Mouse (Mus musculus): Measurements from ENCODE around the gene Fxyd3. TPM values are rescaled to one million over a fixed set of nuclear protein-coding genes. Genes with fewer than 3 reads are reported as not detected.
A peak's percentile ranks its signal among the peaks of the same experiment; 100 is the strongest.

The Fxyd3 gene
- total RNA-seq (2021) = 1 to 10 TPM in 1 of 2 experiments, not detected in 1; 1.2 TPM
- long read RNA-seq = 0 reads

DNA sequence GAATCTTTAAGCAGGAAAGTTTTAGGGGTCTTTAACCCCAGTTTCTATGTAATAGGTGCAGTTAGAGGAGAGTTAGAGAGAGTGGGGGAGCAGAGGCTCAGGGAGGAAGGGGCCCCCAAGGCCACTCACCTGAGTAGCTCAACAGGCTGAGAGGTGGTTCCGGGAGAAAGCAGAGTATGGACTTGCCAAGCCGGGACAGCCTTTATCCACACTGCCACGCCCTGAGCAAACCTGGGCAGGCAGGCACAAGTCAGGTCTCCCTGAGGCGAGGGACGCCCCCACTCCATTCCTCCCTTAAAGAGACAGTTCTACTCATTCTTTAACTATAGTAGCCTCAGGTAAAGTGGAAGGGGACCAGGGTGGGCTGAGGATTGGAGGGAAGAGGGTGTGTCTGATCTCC, at the start of gene Fxyd3:
Gene Fxyd3 (minus strand): TSS at position 213 of the 400 bp plus-strand sequence.
- DNase-seq (ENCODE audit: low spot score in 2 of 2) = no peak

DNA sequence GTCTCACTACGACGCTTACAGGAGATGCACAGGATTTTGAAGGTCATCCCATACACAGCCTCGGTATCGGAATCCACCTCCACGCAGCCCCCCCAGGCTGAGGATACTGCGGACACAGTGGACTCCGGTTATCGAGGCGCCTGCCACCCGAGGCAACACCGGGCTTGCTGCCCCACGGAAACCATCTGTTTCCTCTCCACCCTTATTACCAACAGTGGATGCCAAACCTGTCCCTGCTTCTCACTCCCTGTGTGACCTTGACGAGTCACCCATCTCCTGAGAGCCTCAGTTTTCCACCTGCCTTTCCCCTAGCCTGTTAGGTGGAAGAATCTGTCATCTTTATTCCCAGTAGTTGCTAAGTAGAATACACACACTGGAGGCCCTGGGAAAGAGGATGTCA, 48.6 kb upstream of the Fxyd3 start:
- peak in 1 of 2 experiments; percentile 16 for DNase-seq (ENCODE audit: low spot score in 2 of 2)

DNA sequence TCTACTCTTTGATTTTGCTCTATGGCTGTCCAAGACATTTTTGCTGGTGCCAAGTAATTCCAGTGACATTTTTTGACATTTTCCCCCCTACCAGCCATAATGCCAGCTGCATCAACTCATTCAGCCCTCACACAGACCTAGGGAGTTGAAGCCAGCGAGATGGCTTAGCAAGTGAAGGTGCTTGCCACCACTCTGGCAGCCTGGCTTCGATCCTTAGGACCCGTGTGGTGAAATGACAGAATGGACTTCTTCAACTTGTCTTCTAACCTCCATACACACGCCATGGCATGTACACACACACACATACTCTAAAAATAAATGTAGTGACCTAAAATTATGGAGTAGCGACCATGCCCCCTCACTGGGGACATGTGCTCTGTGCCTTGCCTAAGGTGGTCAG, 47.9 kb upstream of the Fxyd3 start:
- DNase-seq (ENCODE audit: low spot score in 2 of 2) = no peak

DNA sequence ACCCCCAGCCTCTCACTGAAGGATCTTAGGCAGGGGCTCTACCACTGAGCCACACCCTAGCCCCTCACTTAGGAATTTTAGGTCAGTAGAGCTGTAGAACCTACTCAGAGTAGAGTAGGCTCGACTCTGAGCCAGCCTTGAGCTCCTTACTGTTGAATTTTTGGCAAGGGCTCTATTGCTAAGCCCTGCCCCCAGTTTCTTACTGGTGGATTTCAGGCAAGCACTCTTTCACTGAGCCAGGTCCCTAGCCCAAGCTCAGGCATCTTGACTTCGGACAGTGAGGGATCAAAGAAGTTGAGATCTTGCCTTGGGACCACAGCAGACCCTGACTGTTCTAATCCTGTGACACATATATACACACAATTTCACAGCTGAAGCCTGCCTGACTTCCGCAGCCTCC, 47.2 kb upstream of the Fxyd3 start:
- no peak for DNase-seq (ENCODE audit: low spot score in 2 of 2)

DNA sequence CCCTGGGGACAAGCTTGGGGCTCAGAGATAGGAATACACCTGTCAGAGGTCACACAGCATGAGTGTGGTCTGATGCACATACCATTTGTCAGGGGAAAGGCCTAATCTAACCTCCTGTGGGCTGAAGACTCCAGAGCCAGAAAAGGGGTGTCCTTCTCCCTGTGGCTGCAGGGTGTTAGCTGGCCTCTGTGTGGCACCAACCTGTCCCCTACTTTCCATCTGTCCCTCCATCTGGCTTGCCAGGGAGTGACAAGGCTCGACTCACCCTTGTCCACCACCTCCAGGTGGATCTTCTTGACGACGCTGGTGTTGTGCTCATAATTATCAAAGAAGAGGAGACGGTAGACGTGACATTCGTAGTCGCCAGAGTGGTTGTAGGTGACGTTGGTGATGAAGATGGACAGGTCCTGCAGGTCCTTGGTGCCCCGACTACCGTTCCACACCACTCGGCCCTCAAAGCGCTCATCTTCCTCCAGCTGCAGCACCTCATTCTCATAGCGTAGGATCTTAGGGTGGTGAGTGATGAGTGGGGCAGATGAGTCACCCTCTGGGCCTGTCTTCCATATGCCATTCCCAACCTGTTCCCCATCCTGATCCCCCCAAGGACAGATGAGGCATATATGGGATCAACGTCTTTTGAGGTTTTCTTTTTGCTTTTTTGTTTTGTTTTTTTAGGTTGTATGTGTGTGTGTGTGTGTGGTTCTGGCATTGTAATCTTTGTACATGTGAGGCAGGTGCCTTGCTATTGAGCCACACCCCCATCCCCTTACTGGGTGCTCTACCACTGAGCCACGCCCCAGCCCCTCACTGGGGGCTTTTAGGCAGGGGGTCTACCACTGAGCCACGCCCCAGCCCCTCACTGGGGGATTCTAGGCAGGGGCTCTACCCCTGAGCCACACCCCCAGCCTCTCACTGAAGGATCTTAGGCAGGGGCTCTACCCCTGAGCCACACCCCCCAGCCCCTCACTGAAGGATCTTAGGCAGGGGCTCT, 46.4 kb upstream of the Fxyd3 start:
- no peak for DNase-seq (ENCODE audit: low spot score in 2 of 2)

DNA sequence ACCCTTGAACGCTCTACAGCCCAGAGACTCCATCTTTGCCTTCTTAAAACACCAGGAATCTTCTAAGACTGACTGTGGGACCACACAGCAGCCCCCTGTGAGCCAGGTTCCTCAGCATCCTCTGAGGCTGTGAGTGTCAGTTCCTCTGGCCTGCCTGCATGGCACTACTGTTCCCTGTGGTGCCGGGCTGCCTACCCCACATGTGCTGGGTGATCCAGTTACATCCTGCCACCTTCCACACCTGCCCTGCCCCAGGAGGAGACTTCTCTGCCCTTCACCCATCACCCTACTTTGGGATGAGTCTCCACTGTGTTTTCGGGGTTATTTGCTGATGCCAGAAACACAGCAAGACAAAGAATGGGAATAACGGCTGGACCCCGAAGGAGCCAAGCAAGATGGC, 43.1 kb upstream of the Fxyd3 start:
- DNase-seq (ENCODE audit: low spot score in 2 of 2) = no peak

DNA sequence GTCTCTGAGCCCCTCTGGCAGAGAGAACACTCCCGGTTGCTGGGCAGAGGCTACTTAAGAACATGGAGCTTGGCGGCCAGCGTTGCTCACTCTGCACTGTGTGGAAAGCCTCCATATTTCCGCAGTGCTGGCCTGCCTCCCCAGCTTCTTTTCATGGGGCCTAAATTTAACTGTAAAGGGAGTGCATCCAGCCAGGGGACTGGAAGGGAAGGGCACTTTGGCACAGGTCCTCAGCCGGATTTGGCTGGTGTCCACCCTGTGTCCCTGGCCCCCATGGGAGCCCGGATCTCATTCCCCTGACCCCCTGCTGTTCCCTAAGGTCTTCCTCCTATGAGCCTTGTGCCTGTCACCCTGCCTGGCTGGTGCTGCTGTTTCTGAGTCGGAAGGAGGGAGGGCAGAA, 42.0 kb upstream of the Fxyd3 start:
- no peak for DNase-seq (ENCODE audit: low spot score in 2 of 2)

DNA sequence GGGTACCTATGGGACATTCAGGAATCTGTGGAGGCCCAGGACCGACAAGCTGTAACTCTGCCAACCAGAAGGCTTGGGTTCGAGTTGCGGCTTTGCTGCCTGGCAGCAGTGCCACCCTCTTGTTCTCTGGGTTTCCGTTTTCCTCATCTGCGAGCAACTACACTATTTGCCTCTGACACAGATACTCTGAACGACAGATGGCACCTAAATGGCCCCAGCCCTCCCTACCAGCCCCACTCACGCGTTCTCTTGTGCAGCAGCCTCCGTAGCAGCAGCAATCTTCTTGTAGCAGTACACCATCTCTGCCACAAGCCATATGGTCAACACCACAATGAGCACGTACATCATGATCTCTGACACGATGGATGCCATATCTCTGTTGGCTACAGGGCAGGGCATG, 41.0 kb upstream of the Fxyd3 start:
- no peak for DNase-seq (ENCODE audit: low spot score in 2 of 2)

DNA sequence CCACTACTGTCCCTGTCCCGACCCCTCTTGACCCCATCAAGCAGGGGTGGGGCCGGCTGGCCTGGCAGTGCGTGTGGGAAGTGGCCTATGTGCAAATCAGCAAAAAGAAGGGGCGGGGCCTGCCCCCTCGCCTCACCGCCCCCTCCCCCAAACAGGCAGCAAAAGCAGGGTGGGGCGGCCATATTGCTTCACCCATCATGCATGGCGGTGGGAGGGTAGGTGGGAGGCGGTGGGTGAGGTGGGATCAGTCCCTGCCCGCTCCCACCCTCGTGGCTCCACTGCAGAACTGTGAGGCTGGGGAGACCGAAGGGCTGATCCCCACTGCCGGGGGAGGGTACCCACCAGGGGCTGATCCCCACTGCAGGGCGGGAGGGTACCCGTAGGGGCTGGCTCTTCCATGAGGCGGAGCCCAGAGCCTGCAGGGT, 40.2 kb upstream of the Fxyd3 start:
- peak in 1 of 2 experiments; percentile 15 for DNase-seq (ENCODE audit: low spot score in 2 of 2)

DNA sequence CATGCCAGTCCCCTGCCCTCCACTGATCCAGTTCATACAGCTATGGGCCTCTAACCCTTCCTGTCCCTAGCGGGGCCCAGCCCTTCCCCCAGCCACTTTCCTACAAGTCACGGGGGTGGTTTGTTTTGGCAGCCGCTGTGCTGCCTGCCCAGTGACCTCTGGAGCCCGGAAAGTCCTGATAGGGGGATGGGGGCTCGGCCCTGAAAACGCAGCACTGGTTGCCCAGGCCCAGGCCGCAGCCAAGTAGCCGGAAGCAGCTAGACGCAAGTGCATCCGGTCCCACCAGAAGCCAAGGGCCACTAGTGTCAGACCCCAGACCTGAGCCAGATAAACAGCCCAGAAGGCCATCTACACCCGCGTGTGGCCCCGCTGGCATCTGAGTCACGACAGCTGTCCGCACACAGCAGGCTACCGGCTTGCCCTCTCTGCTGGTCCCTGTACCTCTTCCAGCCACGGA, 39.1 kb upstream of the Fxyd3 start:
- DNase-seq (ENCODE audit: low spot score in 2 of 2) = peak; percentile 39 to 47

DNA sequence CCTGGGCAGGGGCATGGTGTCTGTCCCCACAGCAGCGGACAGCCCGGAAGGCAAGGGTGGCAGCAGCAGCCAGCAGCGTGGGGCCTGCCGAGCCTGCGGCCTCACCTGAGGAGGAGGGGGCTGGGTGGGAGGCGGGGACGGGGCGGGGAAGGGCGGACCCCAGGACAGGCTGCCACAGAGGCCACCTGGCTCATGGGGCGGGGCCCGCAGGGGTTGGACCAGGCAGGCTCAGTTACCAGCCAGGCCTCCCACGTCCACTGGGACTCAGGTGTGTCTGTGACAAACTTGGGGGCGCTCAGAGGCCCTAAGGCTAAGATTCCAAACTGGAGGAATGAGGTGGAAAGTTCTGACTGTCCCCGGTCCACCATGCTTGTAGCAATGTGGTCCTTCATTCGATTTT, 38.7 kb upstream of the Fxyd3 start, which contains the start of gene Hpn:
Gene Hpn (minus strand): TSS at position 109 of the 400 bp plus-strand sequence.
- DNase-seq (ENCODE audit: low spot score in 2 of 2) = no peak

DNA sequence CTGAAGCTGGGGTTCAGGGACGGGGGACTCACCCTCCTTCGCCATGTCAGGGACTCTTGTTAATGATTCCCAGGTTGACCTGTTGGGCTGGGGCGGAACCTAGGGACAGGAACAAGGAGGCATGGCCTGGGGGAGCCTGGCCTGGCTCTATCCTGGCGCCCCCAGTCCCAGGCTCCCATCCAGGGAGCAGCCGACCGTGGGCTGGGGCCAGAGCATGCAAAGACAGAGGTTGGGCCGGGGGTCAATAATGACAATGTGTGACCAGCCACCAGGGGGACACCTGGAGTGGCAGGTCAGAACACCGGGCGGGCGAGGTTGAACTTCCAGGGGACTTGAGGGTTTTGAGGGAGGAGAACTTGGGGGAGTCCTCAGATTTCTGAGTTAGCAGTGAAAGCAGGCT, 38.1 kb upstream of the Fxyd3 start:
- no peak for DNase-seq (ENCODE audit: low spot score in 2 of 2)

DNA sequence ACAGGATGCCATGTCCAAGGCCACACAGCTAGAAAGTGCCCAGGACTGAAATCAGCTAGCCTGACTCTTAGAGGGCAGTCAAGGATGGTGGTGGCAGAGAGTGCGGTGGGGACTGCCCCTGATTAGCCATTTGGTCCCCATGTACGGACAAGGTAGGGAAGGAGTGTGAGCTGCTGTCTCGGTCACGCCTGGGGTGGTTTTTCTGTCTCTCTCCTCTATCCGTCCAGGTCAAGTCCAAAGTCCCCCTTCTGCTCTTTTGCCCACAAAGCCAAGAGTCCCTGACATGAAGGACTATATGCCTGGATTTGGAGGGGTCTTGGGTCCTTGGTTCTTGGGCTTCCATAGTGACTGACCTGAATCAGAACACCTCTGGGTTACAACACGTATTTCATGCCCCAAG, 37.3 kb upstream of the Fxyd3 start:
- no peak for DNase-seq (ENCODE audit: low spot score in 2 of 2)

DNA sequence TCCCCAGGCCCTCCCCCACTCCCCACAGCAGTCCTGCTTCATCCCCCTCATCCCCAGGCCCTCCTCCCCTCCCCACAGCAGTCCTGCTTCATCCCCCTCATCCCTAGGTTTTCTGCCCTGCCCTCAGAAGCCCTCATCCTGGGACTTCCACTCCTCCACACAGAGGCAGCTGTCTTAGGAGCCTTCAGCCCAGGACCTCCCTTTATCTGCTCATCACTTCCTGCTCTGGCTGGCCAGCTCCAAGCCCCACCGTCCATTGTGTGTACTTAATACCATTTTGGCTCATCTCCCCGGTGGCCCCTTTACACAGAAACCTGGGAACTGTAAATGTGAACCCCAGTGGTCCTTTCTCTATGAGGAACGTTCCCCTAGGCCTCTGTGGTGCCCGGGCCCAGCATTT, 35.5 kb upstream of the Fxyd3 start:
- no peak for DNase-seq (ENCODE audit: low spot score in 2 of 2)

DNA sequence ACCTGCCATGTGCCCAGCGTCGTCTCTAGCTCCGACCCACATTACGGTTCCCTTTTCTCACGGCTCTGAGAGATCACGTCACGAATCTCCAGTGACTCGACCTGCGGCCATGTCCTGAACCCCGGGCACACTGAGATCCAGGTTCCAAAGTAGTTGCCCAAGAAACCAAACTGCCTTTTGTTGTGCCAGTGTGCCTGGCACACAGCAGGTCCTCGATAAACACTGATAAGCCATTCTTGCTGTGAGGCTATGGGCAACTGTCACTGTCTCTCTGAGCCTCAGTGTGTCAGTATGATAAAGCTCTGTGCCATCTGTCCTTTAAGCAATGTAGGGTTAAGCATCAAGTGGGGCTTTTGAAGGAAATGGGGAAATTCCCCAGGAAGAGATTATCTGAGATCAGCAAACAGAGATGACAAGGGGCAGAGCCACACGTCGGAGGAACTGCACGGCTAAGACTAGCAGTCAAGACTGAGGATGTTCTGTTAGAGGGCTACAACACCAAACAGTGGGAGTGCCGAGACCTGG, 34.4 kb upstream of the Fxyd3 start:
- DNase-seq (ENCODE audit: low spot score in 2 of 2) = no peak

DNA sequence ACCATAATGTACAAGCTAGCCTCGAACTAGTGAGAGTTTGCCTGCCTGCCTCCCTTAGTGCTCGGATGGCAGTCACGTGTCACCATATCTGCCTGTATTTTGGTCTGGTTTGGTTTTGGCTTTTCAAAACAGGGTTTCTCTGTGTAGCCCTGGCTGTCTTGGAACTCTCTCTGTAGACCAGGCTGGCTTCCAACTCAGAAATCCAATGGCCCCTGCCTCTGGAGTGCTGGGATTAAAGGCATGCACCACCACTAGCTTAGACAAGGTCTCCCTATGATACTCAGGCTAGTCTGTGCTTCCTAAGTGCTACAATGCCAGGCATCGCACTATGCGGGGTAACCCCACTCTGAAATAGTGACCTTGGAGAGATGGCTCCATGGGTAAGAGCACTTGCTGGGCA, 33.3 kb upstream of the Fxyd3 start:
- DNase-seq (ENCODE audit: low spot score in 2 of 2) = no peak

DNA sequence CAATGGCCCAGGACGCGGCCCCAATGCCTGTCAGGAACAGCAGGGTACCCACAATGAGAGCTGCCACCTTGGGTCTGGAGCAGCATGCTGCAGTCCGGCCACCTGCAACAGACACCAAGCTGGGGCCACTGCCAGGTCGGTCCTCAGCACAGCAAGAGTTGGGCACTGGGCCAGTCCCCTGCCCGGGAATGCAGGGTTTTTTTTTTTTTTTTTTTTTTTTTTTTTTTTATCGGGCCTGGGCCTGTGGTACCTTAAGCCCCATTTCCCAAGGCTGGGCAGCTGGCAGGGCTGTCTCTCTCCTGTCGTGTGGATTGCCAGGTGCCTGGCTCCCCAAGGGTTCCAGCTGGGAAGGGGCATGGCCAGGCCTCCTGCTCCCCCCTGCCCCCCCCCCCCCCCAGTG, 32.6 kb upstream of the Fxyd3 start:
- DNase-seq (ENCODE audit: low spot score in 2 of 2) = no peak

DNA sequence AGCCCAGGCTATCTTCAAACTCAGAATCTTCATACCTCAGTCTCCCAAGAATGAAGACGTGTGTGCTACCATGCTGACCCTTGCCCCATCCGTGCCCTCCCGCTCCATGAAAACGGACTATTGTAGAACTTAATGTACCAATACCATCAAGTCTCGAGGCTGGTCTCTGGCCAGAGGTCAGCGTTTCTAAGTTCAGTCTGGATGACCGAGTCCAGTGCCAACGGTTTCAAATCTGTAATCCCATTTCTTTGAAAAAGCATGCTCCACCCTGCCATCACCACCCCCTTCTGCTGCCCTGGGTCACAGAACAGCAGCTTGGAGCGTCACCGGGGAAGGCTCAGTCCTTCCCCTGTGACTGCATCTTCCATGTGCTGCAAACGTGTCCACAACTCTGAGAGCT, 31.3 kb upstream of the Fxyd3 start:
- DNase-seq (ENCODE audit: low spot score in 2 of 2) = no peak

DNA sequence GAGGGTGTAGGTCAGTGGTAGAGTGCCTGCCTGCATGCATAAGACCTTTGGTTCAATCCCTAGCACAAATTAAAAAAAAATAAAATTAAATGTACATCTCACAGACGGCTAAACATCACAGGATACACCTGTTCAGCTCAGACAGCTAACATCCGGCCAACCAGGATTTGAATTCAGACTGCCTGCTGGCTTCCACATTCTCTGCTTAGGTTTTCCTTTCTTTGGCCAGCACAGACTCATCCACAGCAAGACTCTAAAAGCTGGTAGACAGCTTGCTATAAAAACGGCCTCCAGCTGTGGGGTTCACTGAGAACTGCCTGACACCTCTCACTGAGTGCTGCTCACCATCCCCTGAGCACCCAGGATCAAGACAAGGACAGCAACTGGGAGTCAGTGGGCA, 29.7 kb upstream of the Fxyd3 start:
- no peak for DNase-seq (ENCODE audit: low spot score in 2 of 2)

DNA sequence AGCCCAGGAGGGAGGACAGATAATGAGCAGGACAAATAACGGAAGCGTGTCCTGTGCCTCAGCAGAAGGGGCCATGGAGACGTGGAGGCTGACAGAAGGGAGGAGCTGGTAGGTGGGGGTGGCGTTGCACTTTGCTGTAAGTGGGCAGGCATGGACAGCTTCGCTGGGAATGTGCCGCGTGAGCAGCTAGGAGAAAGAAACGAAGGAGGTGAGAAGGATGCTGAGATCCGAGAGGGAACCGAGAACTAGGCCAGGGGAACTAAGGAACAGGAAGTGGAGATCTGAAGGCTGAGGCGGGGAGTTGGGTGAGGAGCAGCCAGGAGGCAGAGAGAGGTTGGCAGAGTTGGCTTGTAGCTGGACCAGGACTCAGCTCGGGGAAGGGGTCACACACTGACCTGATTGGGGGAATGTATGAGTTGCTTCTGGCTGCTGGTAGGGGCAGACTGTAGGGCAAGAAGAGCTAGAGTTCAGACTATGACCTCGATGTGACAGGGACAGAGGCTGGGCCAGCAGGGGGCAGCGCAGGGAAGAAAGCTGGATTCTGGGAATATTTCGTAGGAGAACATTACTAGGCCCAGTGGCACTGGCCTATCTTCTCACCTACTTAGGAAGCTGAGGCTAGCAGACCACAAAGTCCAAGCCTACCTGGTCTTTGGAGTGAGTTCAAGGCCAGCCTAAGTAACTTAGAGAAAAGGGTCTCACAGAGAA, 28.7 kb upstream of the Fxyd3 start:
- peak; percentile 64 to 65 for DNase-seq (ENCODE audit: low spot score in 2 of 2)

DNA sequence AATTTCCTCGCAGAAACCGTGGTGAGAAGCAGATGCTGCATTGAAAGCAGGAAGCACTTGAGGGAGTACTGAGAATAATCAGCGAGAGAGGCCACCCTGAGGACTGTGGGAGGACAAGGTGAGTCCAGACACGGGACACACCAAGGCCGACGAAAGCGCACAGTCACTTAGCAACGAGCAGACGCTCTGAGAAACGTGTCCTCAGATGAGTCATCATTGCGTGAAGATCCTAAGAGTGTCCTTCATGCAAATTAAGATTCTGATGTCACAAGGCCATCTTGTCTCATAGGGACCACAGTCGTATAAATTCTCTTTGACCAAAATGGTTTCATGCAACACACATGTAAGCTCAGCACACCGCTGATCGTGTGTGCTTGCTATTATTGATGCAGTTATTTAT, 24.3 kb upstream of the Fxyd3 start:
- no peak for DNase-seq (ENCODE audit: low spot score in 2 of 2)

DNA sequence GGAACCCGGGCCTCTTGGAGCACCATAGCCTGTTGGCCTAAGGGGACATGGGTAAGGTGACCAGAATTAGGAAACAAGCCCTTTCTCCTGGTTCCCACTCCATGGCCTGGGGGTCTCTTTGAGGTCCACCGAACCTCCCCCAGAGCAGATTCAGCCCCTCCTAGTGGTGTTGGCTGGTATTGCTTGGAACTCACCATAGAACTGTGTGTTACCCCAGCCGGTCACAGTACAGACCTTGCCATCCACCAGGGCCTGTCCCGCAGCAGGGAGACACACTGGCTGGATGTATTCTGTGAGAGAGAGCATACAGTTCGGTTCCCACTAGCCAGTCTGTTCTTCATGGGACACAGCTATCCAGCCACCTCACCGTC, 23.1 kb upstream of the Fxyd3 start:
- no peak for DNase-seq (ENCODE audit: low spot score in 2 of 2)
